Mouse (Mus musculus): ENCODE measurements at regions not wholly inside any gene's neighbourhood (a gene's known extent, or its start where the extent isn't known, plus 50 kb on each side); places are given as distances from the start of the nearest gene placed in this dataset.
"Not testable (repeated sequence)": the region's sequence is repeated elsewhere in the genome, so short reads cannot be mapped to it uniquely, and the experiment has no call there.

- 89% methylated on average over 3 of the region's 3 CpGs for WGBS
Measured at GRCm38 (mm10) chr5:91774065-91774464, 188.8 kb downstream of the Rchy1 start.

DNA sequence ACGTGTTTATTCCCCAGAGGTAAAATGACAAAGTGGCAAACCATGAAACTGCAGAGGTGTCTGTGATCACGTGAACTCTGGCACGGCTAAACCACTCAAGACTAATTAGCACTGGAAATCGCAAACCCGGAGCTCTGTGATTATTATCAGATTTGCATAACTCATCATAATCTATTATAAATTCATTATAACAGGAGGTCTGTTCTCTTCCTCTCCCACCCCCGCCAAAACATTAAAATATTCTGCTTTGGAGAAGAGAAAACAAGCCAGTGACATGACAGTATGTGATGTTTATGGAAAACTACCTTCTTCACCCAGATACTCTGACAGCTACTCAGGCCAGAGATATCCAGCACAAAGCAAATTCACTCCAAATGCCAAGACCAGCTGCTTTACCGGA is 195.0 kb downstream of the Rchy1 start:
- Histone ChIP-seq H3K4me1 (peaks cover 10% of the 10 kb centered on the region), H3K4me3 (no peak overlapping the region), H3K36me3 (no peaks in the 10 kb centered on the region), H3K27ac (replicated peaks) (no peak overlapping the region), H3K9me3 (replicated peaks) (no peaks in the 10 kb centered on the region), H3K27me3 (ENCODE audit: low read depth, poor library complexity, severe bottlenecking) (no peaks in the 10 kb centered on the region)
- no peak for DNase-seq (ENCODE audit: low spot score)
- WGBS, result 91% methylated on average over 7 of the region's 7 CpGs

More at GRCm38 (mm10) chr5:91774065-91774464, 188.8 kb downstream of the Rchy1 start:
- no peak overlapping the region for H3K4me3 ChIP-seq
- H3K27me3 ChIP-seq (ENCODE audit: low read depth, poor library complexity, severe bottlenecking), result no peaks in the 10 kb centered on the region
- no peaks in the 10 kb centered on the region for H3K36me3 ChIP-seq
- H3K9me3 ChIP-seq (replicated peaks), result no peaks in the 10 kb centered on the region
- DNase-seq (ENCODE audit: low spot score), result no peak
- H3K27ac ChIP-seq (replicated peaks), result no peak overlapping the region
- no peaks in the 10 kb centered on the region for H3K4me1 ChIP-seq

- no peak overlapping the region for H3K27ac ChIP-seq (replicated peaks)
- H3K27me3 ChIP-seq (ENCODE audit: low read depth, poor library complexity, severe bottlenecking), result no peaks in the 10 kb centered on the region
- no peak overlapping the region for H3K4me3 ChIP-seq
- no peaks in the 10 kb centered on the region for H3K9me3 ChIP-seq (replicated peaks)
- DNase-seq (ENCODE audit: low spot score), result no peak
- whole genome bisulfite sequencing, result 65% methylated on average over 10 of the region's 10 CpGs
- H3K36me3 ChIP-seq, result no peaks in the 10 kb centered on the region
- peaks cover 10% of the 10 kb centered on the region for H3K4me1 ChIP-seq
Measured at GRCm38 (mm10) chr5:91767060-91767459, 195.8 kb downstream of the Rchy1 start.

DNA sequence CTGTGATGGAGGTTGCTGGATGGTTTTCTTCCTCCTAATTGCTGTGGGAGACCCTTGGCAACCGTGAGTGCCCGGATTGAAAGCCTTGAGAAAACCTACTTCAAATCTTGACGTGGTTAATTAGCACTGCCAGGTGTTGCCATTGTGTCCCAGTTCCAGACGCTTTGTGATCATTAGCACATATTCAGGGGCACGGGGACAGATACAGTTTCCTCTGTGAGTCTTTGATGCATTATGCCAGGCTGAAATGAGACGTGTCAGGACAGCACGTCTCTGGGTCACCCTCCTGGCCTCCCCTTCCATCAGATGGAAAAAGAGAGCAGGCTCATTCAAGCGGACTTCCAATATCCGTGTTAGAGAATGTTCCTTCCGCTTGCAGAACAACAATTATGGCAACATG is 198.2 kb downstream of the Rchy1 start:
- DNase-seq (ENCODE audit: low spot score), result no peak
- Histone ChIP-seq H3K36me3 (no peaks in the 10 kb centered on the region), H3K27me3 (ENCODE audit: low read depth, poor library complexity, severe bottlenecking) (no peaks in the 10 kb centered on the region), H3K9me3 (replicated peaks) (no peaks in the 10 kb centered on the region), H3K4me1 (peaks cover 10% of the 10 kb centered on the region), H3K4me3 (no peak overlapping the region), H3K27ac (replicated peaks) (no peak overlapping the region)
- 60% methylated on average over 10 of the region's 10 CpGs for WGBS

- no peaks in the 10 kb centered on the region for H3K27me3 ChIP-seq (ENCODE audit: low read depth, poor library complexity, severe bottlenecking)
- 72% methylated on average over 6 of the region's 6 CpGs for WGBS
- no peak for DNase-seq (ENCODE audit: low spot score)
Measured at GRCm38 (mm10) chr5:91762589-91762988, 200.3 kb downstream of the Rchy1 start.

DNA sequence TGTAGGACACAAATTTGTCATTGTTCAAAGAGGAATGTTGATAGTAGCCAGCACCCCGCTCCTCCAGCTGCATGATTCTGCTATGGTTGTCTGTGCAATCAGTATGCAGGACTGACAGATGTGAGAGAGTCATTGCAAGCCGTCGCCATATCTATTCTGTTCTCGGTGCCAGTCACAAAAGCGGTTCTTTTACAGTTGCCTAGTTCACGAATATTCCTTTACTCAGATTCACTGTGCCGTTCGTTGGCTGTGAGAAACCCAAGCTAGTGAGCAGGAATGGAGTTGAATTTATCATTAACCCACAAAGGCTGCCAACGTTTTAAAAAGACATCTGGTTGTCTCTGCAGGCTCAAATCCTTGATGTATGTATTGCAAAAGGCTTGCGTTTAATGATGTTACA is 206.9 kb downstream of the Rchy1 start:
- no peaks in the 10 kb centered on the region for H3K36me3 ChIP-seq
- no peak for DNase-seq (ENCODE audit: low spot score)
- H3K4me3 ChIP-seq, result no peak overlapping the region
- WGBS, result 86% methylated on average over 10 of the region's 10 CpGs
- no peaks in the 10 kb centered on the region for H3K9me3 ChIP-seq (replicated peaks)
- 0 out of 2 replicates have a peak, but pooled peaks cover 3% of the 10 kb centered on the region for H3K4me1 ChIP-seq
- H3K27me3 ChIP-seq (ENCODE audit: low read depth, poor library complexity, severe bottlenecking), result no peaks in the 10 kb centered on the region
- no peak overlapping the region for H3K27ac ChIP-seq (replicated peaks)

More at GRCm38 (mm10) chr5:91762589-91762988, 200.3 kb downstream of the Rchy1 start:
- H3K27ac ChIP-seq (replicated peaks), result no peak overlapping the region
- H3K4me3 ChIP-seq, result no peak overlapping the region
- no peaks in the 10 kb centered on the region for H3K36me3 ChIP-seq
- H3K9me3 ChIP-seq (replicated peaks), result no peaks in the 10 kb centered on the region
- peaks cover 10% of the 10 kb centered on the region for H3K4me1 ChIP-seq

- H3K9me3 ChIP-seq (replicated peaks); H3K36me3 ChIP-seq; H3K4me3 ChIP-seq; H3K27me3 ChIP-seq (ENCODE audit: low read depth, poor library complexity, severe bottlenecking); H3K27ac ChIP-seq (replicated peaks); H3K4me1 ChIP-seq; DNase-seq (ENCODE audit: low spot score): not testable (repeated sequence)
- WGBS, result 92% methylated on average over 17 of the region's 17 CpGs
Measured at GRCm38 (mm10) chr5:91752846-91753245, 210.0 kb downstream of the Rchy1 start.

DNA sequence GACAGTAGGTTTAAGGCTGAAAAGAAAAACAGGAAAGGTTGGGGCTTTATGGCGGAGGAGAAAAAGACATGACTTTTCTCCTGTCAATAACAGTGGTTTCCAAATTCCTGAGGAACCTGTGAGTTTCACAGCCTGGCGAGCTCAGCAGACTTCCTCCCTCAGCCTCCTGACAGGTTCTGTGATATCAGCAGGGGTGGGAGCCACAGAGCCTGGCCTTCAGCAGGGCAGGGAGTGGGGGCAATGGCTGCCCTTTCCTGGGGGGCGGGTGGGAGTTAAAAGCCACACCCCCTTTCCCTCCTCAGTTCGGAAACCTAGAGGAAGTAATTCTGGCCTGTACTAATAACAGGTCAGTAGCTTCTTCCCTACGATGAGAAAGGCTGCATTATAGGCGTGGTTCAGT is 211.7 kb downstream of the Rchy1 start:
- DNase-seq (ENCODE audit: low spot score), result no peak
- Histone ChIP-seq H3K27me3 (ENCODE audit: low read depth, poor library complexity, severe bottlenecking) (no peaks in the 10 kb centered on the region), H3K4me1 (peaks cover 9% of the 10 kb centered on the region; the same call in 1 of the 2 replicates), H3K4me3 (no peak overlapping the region), H3K9me3 (replicated peaks) (no peaks in the 10 kb centered on the region), H3K27ac (replicated peaks) (no peak overlapping the region), H3K36me3 (no peaks in the 10 kb centered on the region)
- WGBS, result 74% methylated on average over 6 of the region's 6 CpGs

DNA sequence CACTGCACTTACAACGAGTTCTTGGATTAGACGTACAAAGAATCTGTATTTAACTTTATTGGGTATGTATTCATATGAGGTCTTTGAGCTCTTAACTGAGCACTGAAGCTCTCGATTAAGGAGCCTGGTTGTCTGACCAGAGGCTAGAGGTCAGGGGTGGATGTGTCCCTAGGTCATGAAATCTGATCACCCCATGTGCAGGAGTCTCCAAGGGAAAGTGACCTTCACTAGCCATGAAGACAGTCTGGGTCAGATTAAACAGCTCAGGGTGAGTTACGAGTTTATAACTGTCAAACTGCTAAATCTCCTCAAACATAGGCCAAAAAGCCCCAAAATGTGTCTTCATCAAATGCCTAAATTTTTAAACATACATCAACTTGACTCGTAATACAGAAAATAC is 216.8 kb downstream of the Rchy1 start:
- DNase-seq (ENCODE audit: low spot score), result no peak
- no peaks in the 10 kb centered on the region for H3K27me3 ChIP-seq (ENCODE audit: low read depth, poor library complexity, severe bottlenecking)
- H3K27ac ChIP-seq (replicated peaks), result no peak overlapping the region
- 64% methylated on average over 5 of the region's 5 CpGs for WGBS
- no peaks in the 10 kb centered on the region for H3K9me3 ChIP-seq (replicated peaks)
- H3K4me1 ChIP-seq, result peaks cover 7% of the 10 kb centered on the region; the same call in 1 of the 2 replicates
- H3K36me3 ChIP-seq, result no peaks in the 10 kb centered on the region
- no peak overlapping the region for H3K4me3 ChIP-seq

DNA sequence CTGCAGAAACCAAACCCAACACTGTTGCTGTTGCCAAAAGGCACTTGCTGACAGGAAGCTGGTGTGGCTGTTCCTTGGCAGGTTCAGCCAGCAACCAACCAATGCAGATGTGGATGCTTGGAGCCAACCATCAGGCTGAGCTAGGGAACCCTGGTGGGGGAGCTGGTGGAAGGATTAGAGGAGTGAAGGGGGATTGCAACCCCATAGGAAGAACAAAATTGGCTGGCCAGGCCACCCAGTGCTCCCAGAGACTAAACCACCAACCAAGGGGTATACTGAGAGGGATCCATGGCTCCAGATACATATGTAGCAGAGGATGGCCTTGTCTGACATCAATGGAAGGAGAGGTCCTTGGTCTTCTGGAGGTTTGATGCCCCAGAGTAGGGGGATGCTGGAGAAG is 218.5 kb downstream of the Rchy1 start:
- H3K4me1 ChIP-seq, result peaks cover 19% of the 10 kb centered on the region
- H3K9me3 ChIP-seq (replicated peaks), result no peaks in the 10 kb centered on the region
- no peak overlapping the region for H3K4me3 ChIP-seq
- no peaks in the 10 kb centered on the region for H3K27me3 ChIP-seq (ENCODE audit: low read depth, poor library complexity, severe bottlenecking)
- no peak overlapping the region for H3K27ac ChIP-seq (replicated peaks)
- DNase-seq (ENCODE audit: low spot score), result no peak
- no peaks in the 10 kb centered on the region for H3K36me3 ChIP-seq

GRCm38 (mm10) chr5:91740159-91740537 is 222.7 kb downstream of the Rchy1 start:
- Histone ChIP-seq H3K27me3 (ENCODE audit: low read depth, poor library complexity, severe bottlenecking) (peaks cover 4% of the 10 kb centered on the region), H3K4me3 (no peak overlapping the region), H3K36me3 (no peaks in the 10 kb centered on the region), H3K27ac (replicated peaks) (no peak overlapping the region), H3K4me1 (peaks cover 14% of the 10 kb centered on the region), H3K9me3 (replicated peaks) (no peaks in the 10 kb centered on the region)
- DNase-seq (ENCODE audit: low spot score), result no peak
- 40% methylated on average over 4 of the region's 4 CpGs for WGBS

GRCm38 (mm10) chr5:91739433-91740158 is 222.2 kb downstream of the Parm1 start:
- WGBS, result 77% methylated on average over 16 of the region's 16 CpGs
- Histone ChIP-seq H3K27me3 (ENCODE audit: low read depth, poor library complexity, severe bottlenecking) (peaks cover 4% of the 10 kb centered on the region), H3K27ac (replicated peaks) (no peak overlapping the region), H3K36me3 (no peaks in the 10 kb centered on the region), H3K4me1 (peaks cover 14% of the 10 kb centered on the region), H3K4me3 (no peak overlapping the region), H3K9me3 (replicated peaks) (no peaks in the 10 kb centered on the region)
- no peak for DNase-seq (ENCODE audit: low spot score)

DNA sequence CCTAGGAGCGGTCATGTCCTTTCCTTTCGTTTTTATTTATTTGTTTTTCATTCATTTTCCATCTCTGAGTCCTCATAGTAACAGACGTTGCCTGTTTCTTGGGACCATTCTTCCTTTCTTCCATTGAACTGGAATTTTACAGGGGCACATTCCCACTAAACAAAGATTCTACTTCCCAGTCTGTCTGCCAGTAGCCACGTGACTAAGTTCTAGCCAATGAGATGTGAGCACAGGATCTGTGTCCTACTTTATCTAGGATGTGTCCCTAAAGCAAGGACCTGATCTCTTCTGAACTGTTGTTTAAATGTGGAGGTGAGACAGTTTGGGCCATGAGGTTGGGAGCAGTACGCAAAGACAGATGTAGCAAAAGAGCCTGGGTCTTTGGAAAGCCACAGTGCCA is 214.6 kb downstream of the Parm1 start:
- H3K4me1 ChIP-seq, result peaks cover 8% of the 10 kb centered on the region
- no peaks in the 10 kb centered on the region for H3K9me3 ChIP-seq (replicated peaks)
- no peaks in the 10 kb centered on the region for H3K36me3 ChIP-seq
- no peak overlapping the region for H3K4me3 ChIP-seq
- peaks cover 33% of the 10 kb centered on the region for H3K27me3 ChIP-seq (ENCODE audit: low read depth, poor library complexity, severe bottlenecking)
- no peak overlapping the region for H3K27ac ChIP-seq (replicated peaks)
- 89% methylated on average over 5 of the region's 5 CpGs for WGBS
- DNase-seq (ENCODE audit: low spot score), result no peak

DNA sequence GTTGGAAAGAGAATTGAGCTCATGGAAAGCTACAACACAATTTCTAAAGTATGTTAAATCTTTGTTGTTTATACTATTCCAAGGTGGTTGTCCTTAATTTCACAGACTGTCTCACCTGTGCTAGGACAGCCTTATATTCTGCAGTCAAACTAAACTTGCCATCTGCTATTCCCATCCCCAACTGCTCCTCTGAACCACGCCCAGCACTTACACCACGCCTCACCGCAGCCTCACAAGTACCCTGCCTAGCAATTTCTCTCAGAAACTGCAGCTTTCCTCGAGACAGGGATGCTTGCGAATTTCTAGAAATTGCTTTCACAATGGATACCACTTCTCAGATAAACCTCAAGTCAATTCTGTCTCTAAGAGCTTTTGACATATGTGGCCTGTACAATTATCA is 213.7 kb downstream of the Parm1 start:
- no peak for DNase-seq (ENCODE audit: low spot score)
- WGBS, result 79% methylated on average over 5 of the region's 5 CpGs
- H3K4me3 ChIP-seq, result no peak overlapping the region
- no peaks in the 10 kb centered on the region for H3K9me3 ChIP-seq (replicated peaks)
- H3K27ac ChIP-seq (replicated peaks), result no peak overlapping the region
- peaks cover 8% of the 10 kb centered on the region for H3K4me1 ChIP-seq
- H3K27me3 ChIP-seq (ENCODE audit: low read depth, poor library complexity, severe bottlenecking), result peaks cover 41% of the 10 kb centered on the region
- no peaks in the 10 kb centered on the region for H3K36me3 ChIP-seq
